Mouse (Mus musculus): Measurements from ENCODE around the gene Syt3.

DNA sequence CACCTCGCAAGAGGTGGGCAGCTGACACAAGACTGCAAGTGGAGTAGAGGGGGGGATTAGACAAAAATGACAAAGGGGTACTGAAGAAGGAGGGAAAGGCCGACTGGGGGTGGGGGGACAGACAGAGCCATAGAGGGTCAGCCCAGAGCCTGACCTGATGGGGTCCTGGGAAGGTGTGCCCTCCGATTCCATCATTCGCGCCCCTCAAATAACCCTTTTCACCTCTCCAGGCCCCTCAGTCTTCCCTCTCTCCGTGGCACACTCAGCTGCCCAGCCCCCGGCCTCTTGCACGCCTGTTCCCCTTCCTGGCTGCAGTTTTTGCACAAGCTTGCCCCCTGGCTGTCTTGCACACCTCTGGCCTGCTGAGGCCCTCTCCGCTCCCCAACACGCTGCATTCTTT is 26.4 kb upstream of the Syt3 start:
- TF ChIP-seq POLR2A (IDR thresholded peaks at IDR 0.05; ENCODE audit: insufficient read length, low read depth): no peak
- TF ChIP-seq POLR2AphosphoS2 (IDR thresholded peaks at IDR 0.05; ENCODE audit: insufficient read length, low read depth): no peak
- TF ChIP-seq MYOD1 (IDR thresholded peaks at IDR 0.05; ENCODE audit: control insufficient read depth in 1 of 3, insufficient read length in 2 of 3, low read depth in 2 of 3): no peak
- TF ChIP-seq CEBPB (IDR thresholded peaks at IDR 0.05; ENCODE audit: insufficient read depth, poor library complexity, severe bottlenecking): no peak
- TF ChIP-seq MAX (IDR thresholded peaks at IDR 0.05; ENCODE audit: low read depth): no peak
- no peak for TF ChIP-seq MYOG (IDR thresholded peaks at IDR 0.05; ENCODE audit: control insufficient read depth in 1 of 3, insufficient read depth in 1 of 3, insufficient read length in 2 of 3, low read depth in 2 of 3)
- TF ChIP-seq TCF12 (IDR thresholded peaks at IDR 0.05; ENCODE audit: insufficient read depth, poor library complexity, severe bottlenecking): no peak
- no peak for TF ChIP-seq TCF3 (IDR thresholded peaks at IDR 0.05; ENCODE audit: insufficient read length, low read depth)
- TF ChIP-seq SRF (IDR thresholded peaks at IDR 0.05; ENCODE audit: control insufficient read depth, insufficient read length, low read depth): no peak
- TF ChIP-seq E2F4 (IDR thresholded peaks at IDR 0.05; ENCODE audit: insufficient read depth): no peak

All from myocyte (in vitro differentiated cells).